Mouse (Mus musculus) liver, postnatal 0 days (tissue): ENCODE results near the gene Zfp385c.

Experiments used
- CTCF ChIP-seq: sonication (generic); IDR thresholded peaks from 2 replicates; pipeline ENCODE4 v1.5.1; 2016; ENCODE audit warnings: antibody characterized with exemption, low read depth
- EP300 ChIP-seq: IDR thresholded peaks from 2 replicates; pipeline ENCODE4 v1.6.1; 2016; ENCODE audit warnings: antibody characterized with exemption, low read depth, mild to moderate bottlenecking

- TF ChIP-seq EP300: no peak
- TF ChIP-seq CTCF: no peak
Measured at GRCm38 (mm10) chr11:100648405-100648804, 43.9 kb downstream of the Zfp385c start.
